Mouse (Mus musculus) lung, embryonic 16.5 days (tissue): ENCODE measurements around the gene Dnah12. TPM values are rescaled to one million over a fixed set of nuclear protein-coding genes. Genes with fewer than 3 reads are reported as not detected.

Source experiments
- ATAC-seq: fragments of 200-750 bp; cut with Nextera tagmentation; 2 replicates; pipeline ENCODE4 v1.8.0; 2017; ENCODE audit warnings: low read depth, mild to moderate bottlenecking, moderate library complexity
- H3K27ac ChIP-seq: fragments of 300-500 bp; sonication (generic); 2 replicates; pipeline ENCODE4 v1.5.1; 2014; ENCODE audit warnings: mild to moderate bottlenecking, control low read depth, low read length
- H3K27me3 ChIP-seq: fragments of 300-500 bp; sonication (generic); 2 replicates; pipeline ENCODE4 v1.6.1; 2014; ENCODE audit warnings: low read depth, low read length, mixed read lengths; ENCODE audit not compliant: control insufficient read depth, insufficient read depth
- H3K36me3 ChIP-seq: fragments of 300-500 bp; sonication (generic); 2 replicates; pipeline ENCODE4 v1.6.1; 2014; ENCODE audit warnings: low read length; ENCODE audit not compliant: control insufficient read depth, insufficient read depth
- H3K4me1 ChIP-seq: fragments of 300-500 bp; sonication (generic); replicated peaks from 2 replicates; pipeline ENCODE4 v1.6.1; 2014; ENCODE audit warnings: low read length, mixed read lengths; ENCODE audit not compliant: control insufficient read depth, insufficient read depth
- H3K4me2 ChIP-seq: fragments of 300-500 bp; sonication (generic); 2 replicates; pipeline ENCODE4 v1.6.1; 2014; ENCODE audit warnings: low read depth, low read length, control low read depth
- H3K4me3 ChIP-seq: fragments of 300-500 bp; sonication (generic); 2 replicates; pipeline ENCODE4 v1.5.1; 2014; ENCODE audit warnings: mild to moderate bottlenecking, low read length, control low read depth
- H3K9ac ChIP-seq: fragments of 300-500 bp; sonication (generic); 2 replicates; pipeline ENCODE4 v1.6.1; 2014; ENCODE audit warnings: low read length, control low read depth
- H3K9me3 ChIP-seq: fragments of 300-500 bp; sonication (generic); 2 replicates; pipeline ENCODE4 v1.6.1; 2016; ENCODE audit warnings: low read length; ENCODE audit not compliant: control insufficient read depth
- WGBS: fragments of 180-500 bp; shearing (Covaris S2); extraction: QIAGEN DNeasy Blood & Tissue Kit; methylation state at CpG from one replicate; pipeline ENCODE4 v1.1.7; 2014; 5-methylcytosine and 5-hydroxymethylcytosine counted together
- polyA plus RNA-seq: library from polyadenylated mRNA; unstranded; fragments of >200 nt; fragmentation: Nextera tagmentation; extraction: Ambion mirVana; gene quantifications from 2 replicates; pipeline ENCODE4 v1.2.1, GENCODE M21; 2015

Gene Dnah12
- polyA plus RNA-seq, 1 experiment from 2014 or later, result 0.93 TPM

GRCm38 (mm10) chr14:26853053-26853452, 160.0 kb downstream of the Dnah12 start:
- Histone ChIP-seq H3K27ac (no peak overlapping the region), H3K36me3 (no peaks in the 10 kb centered on the region), H3K27me3 (no peaks in the 10 kb centered on the region), H3K9me3 (no peaks in the 10 kb centered on the region), H3K4me3 (no peak overlapping the region), H3K4me1 (peaks cover 2% of the 10 kb centered on the region; the same call in 1 of the 2 replicates), H3K9ac (no peak overlapping the region), H3K4me2 (no peak overlapping the region)
- 71% methylated on average over 8 of the region's 8 CpGs for WGBS
- no peak for ATAC-seq

DNA sequence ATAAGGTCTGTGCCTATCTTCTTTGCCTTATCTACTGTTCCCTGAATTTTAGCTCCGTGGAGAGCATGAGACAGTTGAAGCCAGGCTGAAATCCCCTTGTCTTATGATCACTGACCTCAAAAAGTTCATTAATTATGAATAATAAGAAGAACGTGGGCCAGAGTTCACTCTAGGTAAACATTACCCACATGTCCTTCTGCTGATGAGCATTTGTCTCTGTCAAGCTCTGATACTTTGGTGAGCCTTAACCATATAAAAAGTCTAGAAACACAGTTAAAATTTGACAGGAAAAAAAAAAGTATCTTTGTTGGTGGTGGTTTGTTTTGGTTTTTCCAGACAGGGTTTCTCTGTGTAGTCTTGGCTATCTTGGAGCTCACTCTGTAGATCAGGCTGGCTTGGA, 161.0 kb downstream of the Dnah12 start:
- Histone ChIP-seq H3K27ac (no peak overlapping the region), H3K9ac (no peak overlapping the region), H3K4me1 (peaks cover 2% of the 10 kb centered on the region; the same call in 1 of the 2 replicates), H3K27me3 (no peaks in the 10 kb centered on the region), H3K36me3 (no peaks in the 10 kb centered on the region), H3K4me3 (no peak overlapping the region), H3K9me3 (no peaks in the 10 kb centered on the region), H3K4me2 (no peak overlapping the region)
- ATAC-seq, result no peak
- 43% methylated on average over 2 of the region's 2 CpGs for WGBS

DNA sequence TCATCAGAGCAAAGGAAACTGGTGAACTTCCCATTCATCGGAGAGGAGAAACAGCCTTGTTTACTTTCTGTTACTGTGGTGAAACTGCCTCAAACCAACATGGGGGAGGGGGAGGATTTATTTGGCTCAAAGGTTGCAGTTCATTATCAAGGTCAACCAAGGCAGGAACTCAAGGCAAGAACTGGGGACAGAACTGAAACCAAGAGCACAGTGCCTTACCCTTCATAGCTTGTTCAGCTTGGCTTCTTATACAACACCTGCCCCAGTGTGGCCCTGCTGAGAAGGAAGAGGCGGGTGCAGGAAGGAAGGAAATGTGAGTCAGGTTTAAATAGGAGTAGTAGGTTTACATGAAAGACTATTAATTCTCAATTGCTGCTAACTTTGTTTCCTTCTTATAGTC, 165.3 kb downstream of the Dnah12 start:
- Histone ChIP-seq H3K27ac (peak overlapping the region; percentile 31; the same call in 1 of the 2 replicates), H3K36me3 (no peaks in the 10 kb centered on the region), H3K9ac (no peak overlapping the region), H3K4me3 (no peak overlapping the region), H3K4me1 (peaks cover 2% of the 10 kb centered on the region; the same call in 1 of the 2 replicates), H3K9me3 (no peaks in the 10 kb centered on the region), H3K27me3 (no peaks in the 10 kb centered on the region), H3K4me2 (no peak overlapping the region)
- ATAC-seq, result peak; percentile 64; the same call in 1 of the 2 replicates
- WGBS, result 51% methylated on average over 2 of the region's 2 CpGs

DNA sequence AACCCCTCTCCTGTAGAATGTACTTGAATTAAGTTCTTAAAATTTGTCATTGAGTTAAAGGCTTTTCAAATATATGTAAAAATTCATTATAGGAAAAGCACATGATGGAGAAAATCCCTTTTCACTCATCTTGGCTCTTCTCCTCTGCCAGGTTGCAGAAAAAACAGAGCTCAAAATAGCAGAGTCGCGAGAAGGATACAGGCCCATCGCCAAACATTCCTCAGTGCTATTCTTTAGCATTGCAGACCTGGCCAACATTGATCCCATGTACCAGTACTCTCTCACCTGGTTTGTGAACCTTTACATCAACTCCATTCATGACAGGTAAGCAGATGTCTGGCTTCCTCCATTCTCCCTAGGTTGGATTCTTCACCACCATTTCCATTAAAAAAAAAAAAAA, 165.9 kb downstream of the Dnah12 start:
- no peak for ATAC-seq
- Histone ChIP-seq H3K36me3 (no peaks in the 10 kb centered on the region), H3K4me1 (peaks cover 2% of the 10 kb centered on the region; the same call in 1 of the 2 replicates), H3K4me3 (no peak overlapping the region), H3K27ac (no peak overlapping the region), H3K9me3 (no peaks in the 10 kb centered on the region), H3K27me3 (no peaks in the 10 kb centered on the region), H3K9ac (no peak overlapping the region), H3K4me2 (no peak overlapping the region)
- 70% methylated on average over 3 of the region's 3 CpGs for WGBS

GRCm38 (mm10) chr14:26867356-26867755, 174.3 kb downstream of the Dnah12 start:
- no peak for ATAC-seq
- H3K4me1 ChIP-seq, result no peaks in the 10 kb centered on the region
- H3K4me3 ChIP-seq, result no peak overlapping the region
- WGBS, result 65% methylated on average over 9 of the region's 9 CpGs
- no peaks in the 10 kb centered on the region for H3K27me3 ChIP-seq
- no peak overlapping the region for H3K4me2 ChIP-seq
- no peaks in the 10 kb centered on the region for H3K36me3 ChIP-seq
- no peaks in the 10 kb centered on the region for H3K9me3 ChIP-seq
- H3K27ac ChIP-seq, result no peak overlapping the region
- no peak overlapping the region for H3K9ac ChIP-seq

- Histone ChIP-seq H3K27me3 (no peaks in the 10 kb centered on the region), H3K4me3 (no peak overlapping the region), H3K4me2 (no peak overlapping the region), H3K36me3 (no peaks in the 10 kb centered on the region), H3K9ac (no peak overlapping the region), H3K27ac (no peak overlapping the region), H3K9me3 (no peaks in the 10 kb centered on the region), H3K4me1 (no peaks in the 10 kb centered on the region)
- 79% methylated on average over 5 of the region's 5 CpGs for WGBS
- ATAC-seq, result no peak
Measured at GRCm38 (mm10) chr14:26868299-26868698, 175.2 kb downstream of the Dnah12 start.

DNA sequence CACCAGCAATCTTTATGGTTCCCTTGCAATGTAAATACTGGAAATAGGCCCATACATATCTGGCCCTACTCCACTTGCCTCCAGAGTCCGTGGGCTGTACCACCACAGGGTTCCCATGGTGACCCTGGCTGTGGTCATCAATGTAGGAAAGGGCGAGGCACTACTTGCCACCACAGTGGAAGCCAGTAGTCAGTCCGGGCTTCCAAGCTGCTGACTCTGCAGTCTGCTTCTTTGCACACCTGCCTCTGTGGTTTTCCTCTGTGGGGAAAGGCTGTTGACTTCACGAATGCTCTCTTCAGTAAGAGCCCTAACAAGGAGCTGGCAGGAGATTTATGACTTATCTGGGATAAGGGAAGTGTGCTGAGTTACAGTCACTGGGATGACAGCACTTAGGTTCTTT, 185.7 kb downstream of the Dnah12 start:
- H3K27me3 ChIP-seq, result no peaks in the 10 kb centered on the region
- no peak for ATAC-seq
- no peak overlapping the region for H3K27ac ChIP-seq
- no peaks in the 10 kb centered on the region for H3K36me3 ChIP-seq
- H3K9me3 ChIP-seq, result no peaks in the 10 kb centered on the region
- no peak overlapping the region for H3K4me2 ChIP-seq
- 48% methylated on average over 4 of the region's 4 CpGs for WGBS
- H3K9ac ChIP-seq, result no peak overlapping the region
- H3K4me1 ChIP-seq, result no peaks in the 10 kb centered on the region
- no peak overlapping the region for H3K4me3 ChIP-seq

DNA sequence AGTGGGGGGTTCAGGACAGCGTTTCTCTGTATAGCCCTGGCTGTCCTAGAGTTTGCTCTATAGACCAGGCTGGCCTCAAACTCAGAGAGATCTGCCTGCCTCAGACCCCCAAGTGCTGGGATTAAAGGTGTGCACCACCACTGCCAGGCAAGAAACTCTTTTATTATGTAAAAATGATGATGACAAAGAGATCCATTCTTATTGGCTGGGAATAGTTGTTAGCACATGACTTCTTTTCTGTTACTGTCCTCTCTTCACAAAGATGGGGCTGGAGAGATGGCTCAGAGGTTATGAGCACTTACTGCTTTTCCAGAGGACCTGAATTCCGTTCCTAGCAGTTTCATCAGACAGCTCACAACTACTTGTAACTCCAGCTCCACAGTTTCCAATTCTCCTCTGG, 186.9 kb downstream of the Dnah12 start:
- WGBS, result 70% methylated on average over 2 of the region's 2 CpGs
- ATAC-seq, result no peak
- Histone ChIP-seq H3K36me3 (no peaks in the 10 kb centered on the region), H3K4me3 (no peak overlapping the region), H3K27ac (no peak overlapping the region), H3K4me1 (no peaks in the 10 kb centered on the region), H3K27me3 (no peaks in the 10 kb centered on the region), H3K4me2 (no peak overlapping the region), H3K9me3 (no peaks in the 10 kb centered on the region), H3K9ac (no peak overlapping the region)

DNA sequence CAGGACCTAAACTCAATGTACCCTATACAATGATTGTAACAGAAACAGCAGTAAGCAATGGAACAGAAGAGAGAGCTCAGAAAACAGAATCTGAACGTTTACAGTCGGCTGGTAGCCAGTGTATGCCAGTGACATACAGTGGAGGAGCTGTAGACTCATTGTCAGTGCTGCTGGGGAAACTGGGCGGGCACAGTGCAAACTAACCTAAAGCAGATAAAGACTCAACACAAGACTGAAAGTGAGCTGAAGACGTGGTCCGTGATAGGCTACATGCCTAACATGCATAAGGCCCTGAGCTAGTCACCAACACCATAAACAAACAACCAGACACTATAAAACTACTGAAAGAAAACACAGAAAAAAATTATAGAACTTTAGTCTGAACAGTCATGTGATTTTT, 188.6 kb downstream of the Dnah12 start:
- WGBS, result 82% methylated on average over 5 of the region's 5 CpGs

GRCm38 (mm10) chr14:26887244-26887643, 194.2 kb downstream of the Dnah12 start:
- H3K27ac ChIP-seq, result peak overlapping the region; percentile 37; the same call in 1 of the 2 replicates
- 41% methylated on average over 3 of the region's 3 CpGs for WGBS

More for the DNA sequence above, 188.6 kb downstream of the Dnah12 start:
- H3K4me2 ChIP-seq, result no peak overlapping the region
- no peaks in the 10 kb centered on the region for H3K9me3 ChIP-seq
- H3K9ac ChIP-seq, result no peak overlapping the region
- no peaks in the 10 kb centered on the region for H3K36me3 ChIP-seq
- no peaks in the 10 kb centered on the region for H3K4me1 ChIP-seq
- H3K27me3 ChIP-seq, result no peaks in the 10 kb centered on the region
- no peak overlapping the region for H3K4me3 ChIP-seq
- no peak for ATAC-seq
- no peak overlapping the region for H3K27ac ChIP-seq

More at GRCm38 (mm10) chr14:26887244-26887643, 194.2 kb downstream of the Dnah12 start:
- ATAC-seq, result peak; percentile 56
- no peak overlapping the region for H3K9ac ChIP-seq
- H3K9me3 ChIP-seq, result no peaks in the 10 kb centered on the region
- no peaks in the 10 kb centered on the region for H3K36me3 ChIP-seq
- H3K4me1 ChIP-seq, result no peaks in the 10 kb centered on the region
- H3K4me3 ChIP-seq, result no peak overlapping the region
- H3K4me2 ChIP-seq, result no peak overlapping the region
- no peaks in the 10 kb centered on the region for H3K27me3 ChIP-seq
